ENCODE assay signal across 22 mouse cellular contexts in genomic region chr6:128505676-128506236, GRCm38 (mm10). TPM values are rescaled to one million over a fixed set of nuclear protein-coding genes. Genes with fewer than 3 reads are reported as not detected.
DNase-seq lines count a peak whose midpoint lies in the region; ATAC-seq lines count a peak whose summit lies in the region.
"Had no signal": no experiment of that assay in that cellular context is flagged by ENCODE, and none has a peak within 500 bp of the region (broad histone marks: within the 10 kb centered on the region; RNA-seq: fewer than 3 reads in every experiment).

No protein-coding gene starts in this region.

- H3K4me1 ChIP-seq in forebrain, embryonic 14.5 days (ENCODE audit: control insufficient read depth, insufficient read depth, low read length) = no peaks in the 10 kb centered on the region
- H3K4me1 ChIP-seq in forebrain, embryonic 13.5 days = no peaks in the 10 kb centered on the region
- no peaks in the 10 kb centered on the region for H3K4me1 ChIP-seq in hindbrain, embryonic 11.5 days (replicated peaks; ENCODE audit: control insufficient read depth, insufficient read depth, low read length)
- H3K4me1 ChIP-seq: midbrain, embryonic 12.5 days; neural tube, embryonic 12.5 days had no signal

- H3K9me3 ChIP-seq in forebrain, embryonic 14.5 days (replicated peaks; ENCODE audit: control insufficient read depth, low read length) = no peaks in the 10 kb centered on the region
- H3K9me3 ChIP-seq in forebrain, embryonic 13.5 days (replicated peaks) = no peaks in the 10 kb centered on the region
- H3K9me3 ChIP-seq in hindbrain, embryonic 11.5 days (ENCODE audit: control insufficient read depth, low read length) = no peaks in the 10 kb centered on the region
- H3K9me3 ChIP-seq: midbrain, embryonic 12.5 days; neural tube, embryonic 12.5 days had no signal

- H3K27me3 ChIP-seq in forebrain, embryonic 14.5 days (replicated peaks; ENCODE audit: control insufficient read depth, insufficient read depth, low read length) = no peaks in the 10 kb centered on the region
- H3K27me3 ChIP-seq in forebrain, embryonic 13.5 days = no peaks in the 10 kb centered on the region
- H3K27me3 ChIP-seq in hindbrain, embryonic 11.5 days (ENCODE audit: control insufficient read depth, insufficient read depth, low read length) = no peaks in the 10 kb centered on the region
- H3K27me3 ChIP-seq: midbrain, embryonic 12.5 days; neural tube, embryonic 12.5 days had no signal

- no peak overlapping the region for H3K27ac ChIP-seq in forebrain, embryonic 14.5 days (ENCODE audit: low read depth, low read length)
- no peak overlapping the region for H3K27ac ChIP-seq in forebrain, embryonic 13.5 days
- H3K27ac ChIP-seq in hindbrain, embryonic 11.5 days (ENCODE audit: low read depth, low read length) = no peak overlapping the region
- H3K27ac ChIP-seq: midbrain, embryonic 12.5 days; neural tube, embryonic 12.5 days had no signal

- H3K4me2 ChIP-seq in forebrain, embryonic 14.5 days (ENCODE audit: low read length) = no peak overlapping the region
- no peak overlapping the region for H3K4me2 ChIP-seq in forebrain, embryonic 13.5 days
- no peak overlapping the region for H3K4me2 ChIP-seq in hindbrain, embryonic 11.5 days (replicated peaks; ENCODE audit: low read depth, low read length)
- H3K4me2 ChIP-seq: midbrain, embryonic 12.5 days; neural tube, embryonic 12.5 days had no signal

- H3K9ac ChIP-seq in forebrain, embryonic 14.5 days (ENCODE audit: low read length) = no peak overlapping the region
- no peak overlapping the region for H3K9ac ChIP-seq in forebrain, embryonic 13.5 days
- no peak overlapping the region for H3K9ac ChIP-seq in hindbrain, embryonic 11.5 days (ENCODE audit: low read depth, low read length)
- H3K9ac ChIP-seq: midbrain, embryonic 12.5 days; neural tube, embryonic 12.5 days had no signal

- no peak overlapping the region for H3K4me3 ChIP-seq in forebrain, embryonic 14.5 days (ENCODE audit: low read depth, low read length)
- H3K4me3 ChIP-seq in forebrain, embryonic 13.5 days = no peak overlapping the region
- H3K4me3 ChIP-seq in hindbrain, embryonic 11.5 days (ENCODE audit: low read depth, low read length) = no peak overlapping the region
- H3K4me3 ChIP-seq: midbrain, embryonic 12.5 days; neural tube, embryonic 12.5 days had no signal

- no peaks in the 10 kb centered on the region for H3K36me3 ChIP-seq in forebrain, embryonic 14.5 days (ENCODE audit: control insufficient read depth, insufficient read depth, low read length)
- no peaks in the 10 kb centered on the region for H3K36me3 ChIP-seq in forebrain, embryonic 13.5 days (ENCODE audit: poor library complexity, severe bottlenecking)
- no peaks in the 10 kb centered on the region for H3K36me3 ChIP-seq in hindbrain, embryonic 11.5 days (ENCODE audit: control insufficient read depth, insufficient read depth, low read length)
- H3K36me3 ChIP-seq: midbrain, embryonic 12.5 days; neural tube, embryonic 12.5 days had no signal

- ATAC-seq in forebrain, embryonic 14.5 days = no peak
- no peak for ATAC-seq in forebrain, embryonic 13.5 days
- no peak for ATAC-seq in hindbrain, embryonic 11.5 days (ENCODE audit: low FRiP score)

- peak; percentile 45 for DNase-seq in forebrain, embryonic 14.5 days (ENCODE audit: low spot score)
- peak; percentile 60 to 64 for DNase-seq in right cerebral cortex, postnatal 10 days (ENCODE audit: low spot score in 2 of 2)
- DNase-seq in right cerebral cortex, postnatal 14 days = no peak
- DNase-seq in layer of hippocampus, adult 18-20 months (ENCODE audit: low spot score in 2 of 2) = peak; percentile 42 to 84
- DNase-seq in layer of hippocampus, postnatal 36 days = peak; percentile 29 to 31
- no peak for DNase-seq in hindbrain, embryonic 11.5 days (ENCODE audit: low spot score)
- DNase-seq in cerebellum, adult 8-10 months = no peak
- DNase-seq: adrenal gland, adult 2 months; B cell, adult 2 months; cerebellum, adult 2 months; gastrocnemius, postnatal 25 days; kidney, adult 11 months; left cerebral cortex, postnatal 4 days; liver; lung, postnatal 10 days; thymus, postnatal 36 days had no signal

- WGBS in forebrain, embryonic 14.5 days = 83% methylated on average over 2 of the region's 2 CpGs
- WGBS in forebrain, embryonic 13.5 days = 93% methylated on average over 2 of the region's 2 CpGs
- 92% methylated on average over 2 of the region's 2 CpGs for WGBS in hindbrain, embryonic 11.5 days

RNA-seq across cellular contexts. Expression of gene Pzp, which starts 20.8 kb away (rescaled TPM):
- not detected in 2 replicates for polyA plus RNA-seq in forebrain, embryonic 14.5 days (2014; fragmentation: Nextera tagmentation; extraction: Ambion mirVana)
- 0.43 TPM in 1 of 2 replicates, not detected in the other for polyA plus RNA-seq in forebrain, embryonic 13.5 days (2015; fragmentation: Nextera tagmentation; extraction: Ambion mirVana)
- total RNA-seq in layer of hippocampus, adult 18-20 months (2021) = not detected
- total RNA-seq in layer of hippocampus, postnatal 36 days (2021) = not detected
- not detected in 2 replicates for polyA plus RNA-seq in hindbrain, embryonic 11.5 days (2014; fragmentation: Nextera tagmentation; extraction: Ambion mirVana)
- total RNA-seq: gastrocnemius, postnatal 25 days; hematopoietic stem cell, adult 5-6 weeks; left cerebral cortex, adult 18-20 months; megakaryocyte progenitor cell, adult 5-6 weeks had no signal
- polyA plus RNA-seq: cerebellum, adult 2 months; midbrain, embryonic 12.5 days; neural tube, embryonic 12.5 days had no signal

Comparison
In these comparisons a context has a peak if more than half of its experiments do, and no peak if none do; other contexts are left out.
1. DNase-seq: peak in forebrain, embryonic 14.5 days (single experiment), right cerebral cortex, postnatal 10 days (2 of 2), layer of hippocampus, adult 18-20 months (2 of 2) and layer of hippocampus, postnatal 36 days (2 of 2); none in right cerebral cortex, postnatal 14 days (single experiment), hindbrain, embryonic 11.5 days (single experiment) and cerebellum, adult 8-10 months (single experiment).